Mouse (Mus musculus) lung, adult 18-20 months (tissue): ENCODE measurements around the gene Olfr354.

Experiments used
- DNase-seq, 2 experiments: peaks; one replicate each; pipeline ENCODE4 v3.0.0; 2022; ENCODE audit warnings: mixed read lengths in 2 of 2

Gene Olfr354

DNA sequence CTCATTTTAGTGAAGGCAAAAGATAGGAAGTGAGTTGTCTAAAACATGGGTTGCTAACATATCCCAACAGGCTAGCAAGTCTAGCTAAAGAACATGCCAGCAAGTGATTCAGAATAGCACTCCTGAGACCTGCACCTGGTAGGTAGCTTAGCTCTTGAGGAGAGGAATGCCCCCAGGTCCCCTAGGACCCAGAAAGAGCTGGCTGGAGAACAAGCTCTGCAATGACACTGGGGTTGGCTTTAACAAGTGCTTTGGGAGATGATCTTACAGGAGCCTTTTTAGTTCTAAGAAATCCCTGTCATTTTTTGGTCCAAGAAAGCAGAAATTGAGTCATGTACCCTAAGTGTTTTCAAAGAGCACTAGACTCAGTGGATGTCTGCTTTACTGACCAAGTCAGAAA is at the start of gene Olfr354:
Olfr354 (plus strand) TSS at position 301 of the 400 bp plus-strand sequence.
- DNase-seq = no peak

DNA sequence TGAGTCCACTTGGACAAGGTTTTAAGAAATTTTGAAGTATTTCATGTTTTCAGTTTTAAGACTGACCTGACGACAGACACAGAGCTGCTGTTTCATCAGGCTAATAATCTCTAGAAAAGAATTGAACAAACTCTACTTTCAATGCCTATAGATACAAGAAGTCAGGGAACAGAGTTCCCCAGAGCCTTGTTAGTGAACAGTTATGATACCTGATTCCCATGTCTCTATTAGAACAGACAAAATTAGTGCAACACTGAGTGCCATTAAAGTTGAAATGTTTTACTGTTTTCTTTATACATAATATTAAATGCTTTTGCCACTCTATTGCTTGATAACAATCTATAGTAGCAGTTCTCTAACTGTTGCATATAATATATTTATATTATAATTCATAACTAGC is 42.9 kb upstream of the Olfr354 start, which contains the start of gene Olfr351:
Olfr351 (minus strand) TSS at position 101 of the 400 bp plus-strand sequence.
- DNase-seq = no peak

DNA sequence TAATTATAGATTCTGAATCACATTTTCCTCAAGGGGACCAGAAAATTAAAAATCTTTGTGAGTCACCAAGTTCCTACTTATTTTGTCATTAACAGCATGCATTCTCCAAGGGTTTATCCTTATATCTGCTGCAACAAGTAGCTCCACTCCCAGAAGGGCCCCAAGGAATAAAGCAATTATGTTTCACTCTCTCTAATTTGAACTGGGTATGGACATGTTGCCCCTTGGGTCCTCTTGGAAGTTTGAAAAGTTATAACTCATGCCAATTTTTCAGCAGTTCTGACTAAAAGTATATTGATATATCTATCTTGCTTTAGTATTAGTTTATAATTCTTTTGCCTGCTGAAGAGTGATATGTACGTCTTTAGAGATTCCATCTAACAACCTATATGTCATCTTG is 37.3 kb upstream of the Olfr354 start, which contains the start of gene Olfr352:
Olfr352 (plus strand) TSS at position 301 of the 400 bp plus-strand sequence.
- DNase-seq = no peak

DNA sequence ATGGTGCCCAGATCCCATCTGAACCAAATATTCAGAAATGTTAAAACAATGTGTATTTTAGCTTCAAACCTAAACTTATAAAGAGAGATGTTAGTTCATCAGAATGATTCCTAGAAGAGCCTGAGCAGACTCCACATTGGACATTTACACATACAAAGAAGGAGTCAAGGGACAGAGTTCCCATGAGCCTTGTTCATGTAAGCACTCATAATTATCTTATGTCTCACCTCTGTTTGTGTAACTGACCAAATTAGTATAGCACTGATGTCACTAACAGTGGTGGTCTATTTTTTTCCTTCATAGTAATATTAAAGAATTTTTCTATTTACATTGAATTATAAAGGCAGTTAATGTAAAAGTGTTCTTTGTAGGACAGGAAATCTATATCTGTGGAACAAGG is 12.6 kb upstream of the Olfr354 start, which contains the start of gene Olfr353:
Olfr353 (minus strand) TSS at position 101 of the 400 bp plus-strand sequence.
- no peak for DNase-seq

DNA sequence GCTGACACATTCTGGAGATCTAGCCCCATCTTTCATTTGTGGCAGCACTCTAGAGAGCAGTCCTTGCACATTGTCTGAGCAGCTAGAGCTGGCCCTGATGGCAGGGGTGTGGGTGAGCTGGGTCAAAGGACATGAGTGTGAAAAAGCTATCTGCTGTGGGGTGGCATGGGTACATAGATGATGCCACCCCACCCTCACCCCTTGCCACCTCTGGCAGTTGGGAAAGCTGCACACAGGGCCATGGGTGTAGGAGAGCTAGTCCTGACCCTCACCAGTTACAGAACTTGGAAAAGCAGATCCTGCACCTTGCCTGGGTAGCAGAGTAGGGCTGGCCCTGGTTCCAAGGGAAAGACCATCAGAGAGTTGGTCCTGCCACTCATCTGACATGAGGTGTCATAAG is 8.4 kb upstream of the Olfr354 start:
- no peak for DNase-seq

DNA sequence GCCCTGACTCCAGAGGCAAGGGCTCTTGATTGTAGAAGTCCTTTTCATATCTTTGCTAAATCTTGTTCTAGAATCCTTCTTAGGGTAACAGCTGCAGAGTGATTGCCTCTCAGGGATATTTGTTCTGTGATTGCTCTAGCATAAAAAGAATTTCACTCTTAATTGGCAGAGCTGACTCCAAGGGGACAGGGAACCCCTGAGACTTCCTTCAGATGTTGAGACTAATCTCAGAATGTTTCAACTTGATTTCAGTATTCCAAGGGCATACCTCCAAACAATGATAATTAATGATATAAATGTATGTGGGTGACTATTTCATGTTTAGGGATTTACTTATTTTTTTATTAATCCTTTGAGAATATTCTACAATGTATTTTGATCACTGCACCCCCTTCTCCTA is 23.3 kb downstream of the Olfr354 start, which contains the start of gene Olfr355:
Olfr355 (minus strand) TSS at position 101 of the 400 bp plus-strand sequence.
- no peak for DNase-seq

DNA sequence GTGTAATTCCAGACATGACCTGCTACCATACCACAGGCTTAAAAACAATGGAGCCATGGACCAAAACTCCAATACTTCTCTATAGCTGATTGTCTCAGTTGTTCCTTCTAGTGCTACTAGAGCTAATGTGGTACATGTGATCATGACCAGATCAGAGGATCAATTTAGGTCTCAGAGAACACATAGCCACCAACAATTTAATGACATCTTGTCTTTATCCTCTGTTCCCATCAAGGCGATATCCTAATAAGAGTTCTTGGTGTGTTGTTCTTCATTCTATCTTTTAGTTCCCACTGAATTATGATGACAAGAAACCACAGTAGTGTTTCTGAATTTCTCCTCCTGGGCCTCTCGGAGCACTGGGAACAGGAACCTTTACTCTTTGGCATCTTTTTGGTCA is 31.3 kb downstream of the Olfr354 start, which contains the start of gene Olfr356:
Olfr356 (plus strand) TSS at position 301 of the 400 bp plus-strand sequence.
- no peak for DNase-seq
